Mouse (Mus musculus) ovary, adult 10 weeks (tissue): ENCODE results near the gene Gm11116. TPM values are rescaled to one million over a fixed set of nuclear protein-coding genes. Genes with fewer than 3 reads are reported as not detected.

Experiments
- polyA plus RNA-seq: library from polyadenylated mRNA; stranded (reverse); fragments of 350-450 nt; fragmentation: Illumina TruSeq; extraction: RNeasy Lipid Tissue Mini Kit (QIAGEN cat#74804); gene quantifications from one replicate; pipeline ENCODE4 v1.2.3, GENCODE M21; 2014

Gene Gm11116
- polyA plus RNA-seq: not detected

DNA sequence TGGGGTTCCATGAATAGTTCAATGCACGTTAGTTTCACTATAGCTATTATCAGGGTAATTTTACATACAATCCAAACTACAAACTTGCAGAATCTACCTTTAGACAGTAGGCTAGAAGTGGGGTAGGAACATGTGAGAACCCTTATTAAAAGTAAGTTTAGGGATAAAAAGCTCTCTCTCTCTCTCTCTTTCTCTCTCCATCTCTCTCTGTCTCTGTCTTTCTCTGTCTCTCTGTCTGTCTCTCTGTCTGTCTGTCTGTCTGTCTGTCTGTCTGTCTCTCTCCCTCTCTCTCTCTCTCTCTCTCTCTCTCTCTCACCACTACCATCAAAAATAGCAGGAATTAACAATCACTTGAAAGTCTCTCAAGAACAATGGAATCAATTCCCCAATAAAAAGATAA is at the start of gene Gm11116:
TSS of gene Gm11116 (minus strand) at position 101 of the 400 bp plus-strand sequence.

DNA sequence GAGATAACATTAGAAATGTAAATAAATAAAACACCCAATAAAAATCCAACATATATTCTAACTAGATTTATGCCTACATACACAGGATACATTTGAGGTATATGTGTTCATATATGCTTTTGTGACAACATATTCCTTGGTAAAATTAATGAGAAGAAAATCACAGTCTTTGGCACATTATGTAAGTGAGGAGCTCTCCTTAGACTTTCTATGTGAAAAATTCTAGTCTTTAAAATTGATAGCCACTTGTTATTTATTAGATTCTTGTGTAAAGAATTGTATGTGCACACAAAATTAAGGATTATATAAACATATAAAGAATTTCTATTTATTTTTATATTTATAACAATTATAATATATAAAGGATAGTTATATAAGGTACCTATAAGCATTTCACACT is 42.7 kb upstream of the Gm11116 start, which contains the start of gene Gm11115:
TSS of gene Gm11115 (minus strand) at position 101 of the 400 bp plus-strand sequence.

GRCm38 (mm10) chr5:88086256-88086655 is 25.1 kb downstream of the Gm11116 start, which contains the start of gene Smr2:
TSS of gene Smr2 (plus strand) at chr5:88086556.

Other genes with a start within 250 kb of the Gm11116 start
- not detected for gene Odam, start 226.5 kb downstream of the Gm11116 start, polyA plus RNA-seq
- gene Csn3, start 186.0 kb downstream of the Gm11116 start, polyA plus RNA-seq: not detected
- 0.57 TPM for gene 2310003L06Rik, start 142.1 kb downstream of the Gm11116 start, polyA plus RNA-seq
- not detected for gene Gm28434, start 142.0 kb downstream of the Gm11116 start, polyA plus RNA-seq
- not detected for gene Cabs1, start 132.1 kb downstream of the Gm11116 start, polyA plus RNA-seq
- not detected for gene Smr3a, start 109.0 kb downstream of the Gm11116 start, polyA plus RNA-seq
- not detected for gene Smr2, start 25.0 kb downstream of the Gm11116 start, polyA plus RNA-seq
- gene Gm11115, start 42.6 kb upstream of the Gm11116 start, polyA plus RNA-seq: not detected
- gene Gm7714, start 157.4 kb upstream of the Gm11116 start, polyA plus RNA-seq: not detected
- gene Prol1, start 205.8 kb upstream of the Gm11116 start, polyA plus RNA-seq: 1.7 TPM